Mouse (Mus musculus): Measurements from ENCODE around the gene Ankrd22. TPM values are rescaled to one million over a fixed set of nuclear protein-coding genes. Genes with fewer than 3 reads are reported as not detected.

The Ankrd22 gene
- polyA plus RNA-seq, 1 experiment: not detected

DNA sequence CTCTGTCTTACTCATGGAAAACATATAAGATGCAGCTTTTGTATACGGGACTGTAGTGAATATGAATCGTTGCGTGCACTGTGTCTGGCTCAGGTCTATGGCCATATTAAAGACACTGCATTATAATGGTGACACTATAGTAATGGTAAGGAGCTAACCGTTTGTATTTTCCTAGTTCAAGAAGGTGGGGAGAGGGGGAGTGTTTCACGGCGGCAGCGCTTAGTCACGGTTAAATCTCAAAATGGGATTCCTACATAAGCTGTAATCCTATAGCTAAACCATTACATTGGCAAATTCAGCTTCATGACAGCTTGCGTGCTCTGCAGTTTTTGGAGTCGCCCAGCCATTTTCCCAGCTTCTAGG lies 25.8 kb upstream of the Ankrd22 start:
- H3K4me3 ChIP-seq (ENCODE audit: insufficient read depth, low read length): peak overlapping the region; percentile 85
- TF ChIP-seq CTCF (IDR thresholded peaks at IDR 0.05; ENCODE audit: borderline replicate concordance, insufficient read depth, low read length) (no peak), POLR2A (IDR thresholded peaks at IDR 0.05; ENCODE audit: low read depth, low read length) (no peak)
- H3K4me1 ChIP-seq (ENCODE audit: control insufficient read depth, insufficient read depth, low read length): peaks cover 3% of the 10 kb centered on the region; the same call in 1 of the 2 replicates
- 0 out of 2 replicates have a peak overlapping the region, but pooled peaks have one; percentile 3 for H3K27ac ChIP-seq (ENCODE audit: insufficient read depth, low read length)

DNA sequence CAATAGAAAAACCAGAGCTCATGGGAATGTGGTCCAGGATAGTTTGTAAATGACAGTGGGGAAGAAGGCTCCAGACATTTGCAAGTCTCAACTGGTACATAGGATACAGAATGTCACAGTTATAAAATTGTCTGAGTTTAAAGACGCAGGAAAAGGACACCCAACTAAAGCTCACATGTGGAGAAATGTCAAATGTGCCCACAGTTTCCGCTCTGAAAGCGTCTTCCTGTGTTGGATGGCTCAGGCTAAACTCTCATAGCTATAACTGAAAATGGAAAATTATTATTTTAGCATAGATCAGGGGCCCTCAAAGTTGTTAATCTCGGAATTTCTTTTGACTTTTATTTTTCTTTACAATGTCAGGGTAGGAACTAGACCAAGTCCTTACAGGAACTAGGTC lies 21.0 kb upstream of the Ankrd22 start:
- Histone ChIP-seq H3K4me3 (ENCODE audit: insufficient read depth, low read length) (no peak overlapping the region), H3K27ac (ENCODE audit: insufficient read depth, low read length) (no peak overlapping the region), H3K4me1 (ENCODE audit: control insufficient read depth, insufficient read depth, low read length) (no peaks in the 10 kb centered on the region)
- TF ChIP-seq POLR2A (IDR thresholded peaks at IDR 0.05; ENCODE audit: low read depth, low read length): no peak
- no peak for TF ChIP-seq CTCF (IDR thresholded peaks at IDR 0.05; ENCODE audit: borderline replicate concordance, insufficient read depth, low read length)

DNA sequence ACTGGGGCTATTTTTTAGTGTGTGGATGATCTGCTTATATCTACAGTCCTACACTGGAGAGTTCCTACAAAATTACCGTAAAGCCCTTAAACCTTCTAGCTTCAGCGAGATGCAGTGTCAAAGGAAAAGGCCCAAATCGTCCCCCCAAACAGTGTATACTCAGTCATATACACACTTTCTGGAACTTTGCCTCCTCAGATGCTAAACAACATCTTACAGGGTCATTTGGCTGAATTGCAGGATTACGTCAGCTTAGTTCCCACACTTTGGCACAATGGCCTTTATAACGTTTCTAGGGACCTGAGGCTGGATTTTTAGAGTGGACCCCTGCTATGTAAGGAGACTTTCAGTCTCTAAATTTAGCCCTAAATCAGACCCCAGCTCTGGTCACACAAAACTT lies 16.6 kb upstream of the Ankrd22 start:
- TF ChIP-seq POLR2A (IDR thresholded peaks at IDR 0.05; ENCODE audit: low read depth, low read length) (no peak), CTCF (IDR thresholded peaks at IDR 0.05; ENCODE audit: borderline replicate concordance, insufficient read depth, low read length) (no peak)
- Histone ChIP-seq H3K27ac (ENCODE audit: insufficient read depth, low read length) (no peak overlapping the region), H3K4me1 (ENCODE audit: control insufficient read depth, insufficient read depth, low read length) (peaks cover 4% of the 10 kb centered on the region)

DNA sequence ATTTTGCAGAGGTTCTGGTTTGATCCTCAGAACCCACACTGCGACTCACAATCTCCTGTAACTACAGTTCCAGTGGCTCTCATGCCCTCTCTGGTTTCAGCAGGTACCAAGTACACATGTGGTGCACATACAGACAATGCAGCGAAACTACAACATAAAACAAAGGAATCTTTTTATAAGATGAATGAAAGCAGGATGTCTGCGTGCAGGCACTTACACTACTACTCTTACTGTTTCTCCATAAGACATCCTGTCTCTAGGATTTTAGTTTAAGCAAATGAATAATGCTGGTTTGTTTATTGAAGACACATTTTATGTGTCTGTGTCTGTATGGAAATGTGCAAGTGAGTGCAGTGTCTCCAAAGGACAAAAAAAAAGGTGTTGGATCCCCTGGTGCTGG lies 15.4 kb upstream of the Ankrd22 start:
- Histone ChIP-seq H3K27ac (ENCODE audit: insufficient read depth, low read length) (no peak overlapping the region), H3K4me1 (ENCODE audit: control insufficient read depth, insufficient read depth, low read length) (peaks cover 4% of the 10 kb centered on the region), H3K4me3 (ENCODE audit: insufficient read depth, low read length) (no peak overlapping the region)
- no peak for TF ChIP-seq POLR2A (IDR thresholded peaks at IDR 0.05; ENCODE audit: low read depth, low read length)
- TF ChIP-seq CTCF (IDR thresholded peaks at IDR 0.05; ENCODE audit: borderline replicate concordance, insufficient read depth, low read length): no peak

More for the DNA sequence above, 16.6 kb upstream of the Ankrd22 start:
- H3K4me3 ChIP-seq (ENCODE audit: insufficient read depth, low read length): no peak overlapping the region

DNA sequence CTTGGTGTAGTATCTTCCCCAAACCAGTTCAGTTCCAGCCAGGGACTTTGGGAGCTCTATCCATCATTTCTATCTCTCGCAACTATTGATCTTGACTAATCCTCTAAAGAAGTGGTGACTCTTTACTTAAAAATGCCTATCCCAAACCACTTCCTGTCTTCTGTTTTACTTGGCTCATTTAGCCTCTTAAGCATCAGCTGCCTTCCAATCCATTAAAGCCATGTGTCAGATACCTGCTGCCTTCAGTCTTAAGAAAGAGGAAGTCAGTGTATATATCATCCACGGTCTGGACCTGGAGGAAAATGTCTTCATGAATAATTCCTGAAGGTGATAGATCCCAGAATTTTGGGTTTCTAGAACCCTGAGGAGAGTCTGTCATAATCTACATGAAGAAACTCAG lies 14.5 kb upstream of the Ankrd22 start:
- H3K27ac ChIP-seq (ENCODE audit: insufficient read depth, low read length): no peak overlapping the region; the same call in 1 of the 2 replicates
- H3K4me1 ChIP-seq (ENCODE audit: control insufficient read depth, insufficient read depth, low read length): peaks cover 4% of the 10 kb centered on the region
- no peak overlapping the region for H3K4me3 ChIP-seq (ENCODE audit: insufficient read depth, low read length)
- TF ChIP-seq CTCF (IDR thresholded peaks at IDR 0.05; ENCODE audit: borderline replicate concordance, insufficient read depth, low read length) (no peak), POLR2A (IDR thresholded peaks at IDR 0.05; ENCODE audit: low read depth, low read length) (no peak)

DNA sequence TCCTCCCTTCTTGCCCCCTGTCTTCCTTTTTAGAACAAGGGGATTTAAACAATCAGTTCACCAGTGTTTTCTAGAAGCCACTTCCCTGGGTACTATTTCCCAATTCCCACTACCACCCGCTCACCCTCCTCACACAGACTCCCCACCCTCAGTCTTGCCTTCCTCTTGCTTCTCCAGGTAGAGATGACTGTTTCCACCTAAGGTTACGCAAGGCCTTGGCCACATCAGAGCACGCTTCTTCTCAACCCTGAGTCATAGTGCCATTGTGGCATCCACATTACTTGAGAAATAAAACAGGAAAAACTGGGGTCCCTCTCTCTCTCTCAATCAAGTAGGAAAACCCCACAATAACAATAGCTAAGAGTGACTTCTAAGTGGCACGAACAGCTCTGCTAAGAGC lies 13.3 kb upstream of the Ankrd22 start:
- H3K4me1 ChIP-seq (ENCODE audit: control insufficient read depth, insufficient read depth, low read length): peaks cover 4% of the 10 kb centered on the region

DNA sequence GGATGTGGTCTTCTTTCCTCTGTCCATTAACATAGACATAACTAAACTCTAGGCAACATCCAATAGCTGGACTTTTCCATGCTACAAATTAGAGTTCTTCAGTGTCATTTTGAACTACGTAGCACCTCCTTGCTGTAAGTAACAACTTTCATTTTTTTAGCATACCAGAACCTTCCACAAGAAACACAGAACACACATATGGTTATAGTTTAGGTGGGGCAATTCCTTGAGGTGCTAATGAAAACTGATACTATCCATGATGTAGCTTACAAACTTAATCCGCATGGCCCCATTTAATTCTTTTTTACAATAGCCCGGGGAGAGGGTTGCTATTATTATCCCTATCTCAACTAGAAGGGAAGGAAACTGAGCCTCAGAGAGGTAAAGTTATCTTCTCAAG lies 8.2 kb upstream of the Ankrd22 start:
- Histone ChIP-seq H3K4me1 (ENCODE audit: control insufficient read depth, insufficient read depth, low read length) (peaks cover 2% of the 10 kb centered on the region), H3K4me3 (ENCODE audit: insufficient read depth, low read length) (no peak overlapping the region), H3K27ac (ENCODE audit: insufficient read depth, low read length) (no peak overlapping the region)
- TF ChIP-seq CTCF (IDR thresholded peaks at IDR 0.05; ENCODE audit: borderline replicate concordance, insufficient read depth, low read length) (no peak), POLR2A (IDR thresholded peaks at IDR 0.05; ENCODE audit: low read depth, low read length) (no peak)

More for the DNA sequence above, 13.3 kb upstream of the Ankrd22 start:
- H3K4me3 ChIP-seq (ENCODE audit: insufficient read depth, low read length): no peak overlapping the region
- TF ChIP-seq POLR2A (IDR thresholded peaks at IDR 0.05; ENCODE audit: low read depth, low read length) (no peak), CTCF (IDR thresholded peaks at IDR 0.05; ENCODE audit: borderline replicate concordance, insufficient read depth, low read length) (no peak)
- H3K27ac ChIP-seq (ENCODE audit: insufficient read depth, low read length): no peak overlapping the region

DNA sequence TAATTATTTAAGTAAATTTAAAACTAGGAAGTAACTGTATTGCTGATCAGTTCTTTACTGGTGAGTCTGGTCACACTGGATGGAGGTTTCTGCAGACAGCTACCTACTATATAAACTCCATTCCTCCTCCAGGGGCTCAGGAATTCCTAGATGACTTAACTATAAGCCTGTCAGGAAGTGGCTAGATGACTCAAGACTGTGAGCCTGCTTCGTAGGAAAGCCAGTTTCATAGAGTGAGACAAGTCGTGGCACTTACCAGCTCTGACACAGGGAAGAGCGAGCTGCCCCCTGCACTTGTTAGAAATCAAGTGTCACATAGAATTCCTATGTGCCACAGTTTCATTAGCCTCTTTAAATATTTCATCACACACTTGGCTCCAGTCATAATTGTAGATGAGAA lies 5.3 kb upstream of the Ankrd22 start:
- peaks cover 2% of the 10 kb centered on the region for H3K4me1 ChIP-seq (ENCODE audit: control insufficient read depth, insufficient read depth, low read length)
- H3K27ac ChIP-seq (ENCODE audit: insufficient read depth, low read length): no peak overlapping the region; the same call in 1 of the 2 replicates
- H3K4me3 ChIP-seq (ENCODE audit: insufficient read depth, low read length): no peak overlapping the region
- TF ChIP-seq CTCF (IDR thresholded peaks at IDR 0.05; ENCODE audit: borderline replicate concordance, insufficient read depth, low read length) (no peak), POLR2A (IDR thresholded peaks at IDR 0.05; ENCODE audit: low read depth, low read length) (no peak)

DNA sequence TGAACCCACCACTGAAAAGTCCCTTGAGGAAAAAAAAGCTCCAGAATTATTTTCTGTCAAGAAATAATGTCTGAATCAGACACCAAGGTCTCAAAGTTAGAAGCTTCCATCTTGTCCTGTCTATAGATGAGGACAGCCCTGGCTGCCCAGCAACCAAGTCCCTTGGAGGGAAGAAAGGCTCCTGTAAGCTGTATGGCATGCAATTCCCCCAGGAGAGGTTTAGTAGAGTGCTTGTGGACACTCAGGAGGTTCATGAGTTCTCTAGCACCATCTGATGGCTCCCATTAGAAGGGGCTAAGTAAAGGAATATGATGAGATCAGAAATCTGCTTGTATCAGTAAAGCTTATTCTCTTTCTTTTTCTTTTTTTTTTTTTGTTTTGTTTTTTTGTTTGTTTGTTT lies 3.3 kb upstream of the Ankrd22 start:
- Histone ChIP-seq H3K4me1 (ENCODE audit: control insufficient read depth, insufficient read depth, low read length) (peaks cover 2% of the 10 kb centered on the region), H3K4me3 (ENCODE audit: insufficient read depth, low read length) (no peak overlapping the region), H3K27ac (ENCODE audit: insufficient read depth, low read length) (no peak overlapping the region)
- TF ChIP-seq POLR2A (IDR thresholded peaks at IDR 0.05; ENCODE audit: low read depth, low read length): no peak
- TF ChIP-seq CTCF (IDR thresholded peaks at IDR 0.05; ENCODE audit: borderline replicate concordance, insufficient read depth, low read length): no peak

DNA sequence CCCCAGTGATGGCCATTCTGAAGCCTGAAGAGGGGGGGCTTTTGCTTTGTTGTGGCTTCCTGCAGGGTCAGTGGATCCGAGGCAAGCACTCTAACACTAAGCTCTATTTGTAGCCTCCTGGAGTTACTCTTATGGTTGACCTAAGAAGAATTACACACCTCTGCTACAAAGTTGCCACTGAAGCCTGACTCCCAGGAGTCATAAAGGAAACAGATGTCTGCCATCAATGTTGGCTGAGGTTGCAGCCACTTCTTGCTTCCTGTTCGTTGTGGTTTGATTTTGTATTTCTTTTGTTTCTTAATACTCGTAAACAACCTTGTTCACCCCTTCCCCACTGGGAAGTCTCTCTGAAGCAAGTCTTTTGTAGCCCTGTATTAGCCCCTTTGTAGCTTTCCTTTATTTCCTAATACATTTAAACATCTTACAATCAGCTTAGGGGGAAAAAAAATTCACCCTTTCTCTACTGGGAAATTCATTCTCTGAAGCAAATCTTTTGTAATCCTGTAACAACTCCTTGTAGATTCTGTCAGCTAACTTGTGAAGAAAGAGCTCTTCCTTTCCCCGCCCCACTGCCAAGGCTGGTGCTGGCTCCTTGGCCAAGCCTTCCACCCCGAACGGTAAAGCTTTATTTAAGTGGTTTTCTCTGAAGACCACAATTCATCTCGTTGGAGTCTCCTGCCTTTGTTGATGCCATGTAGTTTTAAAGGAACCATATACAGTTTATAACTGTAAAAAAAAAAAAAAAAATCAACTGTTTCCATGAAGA lies 2.2 kb upstream of the Ankrd22 start:
- Histone ChIP-seq H3K4me3 (ENCODE audit: insufficient read depth, low read length) (no peak overlapping the region), H3K27ac (ENCODE audit: insufficient read depth, low read length) (no peak overlapping the region), H3K4me1 (ENCODE audit: control insufficient read depth, insufficient read depth, low read length) (peaks cover 2% of the 10 kb centered on the region)
- TF ChIP-seq CTCF (IDR thresholded peaks at IDR 0.05; ENCODE audit: borderline replicate concordance, insufficient read depth, low read length): no peak
- no peak for TF ChIP-seq POLR2A (IDR thresholded peaks at IDR 0.05; ENCODE audit: low read depth, low read length)

Data from embryonic fibroblast, embryonic 13.5 days (primary cell).